Mouse (Mus musculus) left cerebral cortex, adult 6 months (tissue): ENCODE results near the gene Gm26992. TPM values are rescaled to one million over a fixed set of nuclear protein-coding genes. Genes with fewer than 3 reads are reported as not detected.

Experiments
- long read RNA-seq, 2 experiments: library from polyadenylated mRNA; unstranded; transcript quantifications; one replicate each; pipeline ENCODE4 v2.0.0; 2019 to 2020
- polyA plus RNA-seq: library from polyadenylated mRNA; unstranded; fragments of <200 nt; fragmentation: Nextera tagmentation; gene quantifications from 2 replicates; pipeline ENCODE4 v1.2.3, GENCODE M21; 2021

Gm26992 gene
- polyA plus RNA-seq, result not detected in 2 replicates
- long read RNA-seq, experiment 1, result 0 reads
- long read RNA-seq, experiment 2, result 0 reads

DNA sequence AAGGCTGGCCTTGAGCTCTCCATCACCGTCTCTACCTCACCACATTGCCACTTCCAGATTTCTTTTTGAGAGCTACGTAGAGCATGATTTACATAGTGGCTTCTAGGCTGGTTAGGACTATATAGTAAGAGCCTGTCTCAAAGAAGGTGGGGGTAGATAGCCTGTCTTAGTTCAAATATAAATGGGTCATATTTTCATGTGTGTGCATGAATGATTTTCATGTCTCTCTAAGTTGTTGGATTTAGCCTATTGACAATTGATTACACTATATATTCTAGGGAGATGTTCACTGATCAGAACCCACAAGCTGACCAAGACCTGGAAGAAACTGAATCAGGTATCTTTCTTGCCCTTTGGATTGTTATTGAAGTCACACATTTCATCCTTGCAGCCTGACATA is at the start of gene Gm26992:
TSS of gene Gm26992 (plus strand) at position 301 of the 400 bp plus-strand sequence.

DNA sequence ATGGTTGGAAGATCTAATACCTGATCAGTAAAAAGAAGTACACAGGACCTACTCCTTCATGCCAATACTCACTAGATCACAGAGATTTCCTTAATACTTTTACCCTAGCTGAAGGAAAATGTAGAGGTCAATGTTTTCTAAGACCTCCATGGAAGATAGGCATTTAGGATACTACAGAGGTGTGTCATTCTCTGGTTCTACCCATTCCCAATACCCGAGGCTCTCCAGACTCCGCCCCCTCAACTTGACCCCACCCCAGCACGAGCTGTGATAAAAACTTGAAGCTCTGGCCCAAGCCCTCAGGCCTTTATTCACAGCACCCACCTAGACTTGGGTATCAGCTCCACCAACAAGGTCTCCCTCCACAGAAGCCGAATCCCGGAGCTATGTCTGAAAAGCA is 7.6 kb upstream of the Gm26992 start, which contains the start of gene Tsx:
TSS of gene Tsx (plus strand) at position 301 of the 400 bp plus-strand sequence.

Other genes starting within 250 kb of the Gm26992 start
- 79.1 and 92.2 TPM in 2 replicates for gene Nap1l2, start 235.4 kb upstream of the Gm26992 start, polyA plus RNA-seq
- not detected in 2 replicates for gene Cdx4, start 100.6 kb upstream of the Gm26992 start, polyA plus RNA-seq
- 5.1 and 6.5 TPM in 2 replicates for gene Chic1, start 65.5 kb upstream of the Gm26992 start, polyA plus RNA-seq
- gene Tsx, start 7.5 kb upstream of the Gm26992 start, polyA plus RNA-seq, result not detected in 2 replicates
- gene Zcchc13, start 208.6 kb downstream of the Gm26992 start, polyA plus RNA-seq, result not detected in 2 replicates